Comparison of ENCODE assay signal across 16 mouse cellular contexts in the genomic region with DNA sequence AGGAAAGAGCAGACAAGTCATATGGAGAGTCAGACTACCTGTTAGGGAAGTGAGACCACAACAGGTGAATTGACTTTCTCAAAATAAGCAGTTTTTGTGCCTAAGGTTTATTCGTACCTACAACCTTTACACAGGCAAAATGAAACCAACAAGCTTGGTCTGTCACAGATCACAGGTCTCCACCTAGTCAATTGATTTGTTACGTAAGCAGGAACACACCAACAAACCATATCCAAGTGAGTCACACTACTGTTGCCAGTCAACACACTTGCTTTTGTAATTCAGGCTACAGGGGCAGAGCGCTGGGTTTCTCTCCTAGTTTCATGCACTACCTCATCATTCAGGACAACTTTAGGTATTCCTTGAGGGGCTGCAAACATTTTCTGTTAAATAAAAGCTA.
"Had no signal": no experiment of that assay in that cellular context is flagged by ENCODE, and none has a peak within 500 bp of the region (broad histone marks: within the 10 kb centered on the region; RNA-seq: fewer than 3 reads in every experiment).

No protein-coding gene starts in this region.

- H3K4me3 ChIP-seq: lung, embryonic 15.5 days; megakaryocyte, embryonic 14.5 days; midbrain, embryonic 13.5 days; midbrain, embryonic 15.5 days; neural tube, embryonic 12.5 days had no signal

- DNase-seq: lung, adult 2 months; lung, postnatal 14 days; lung, postnatal 36 days; retina, postnatal 1 day; right cerebral cortex, adult 18-20 months; right cerebral cortex, postnatal 25 days; thymus, adult 18-20 months; thymus, postnatal 14 days; thymus, postnatal 36 days had no signal

- H3K36me3 ChIP-seq: lung, embryonic 15.5 days; midbrain, embryonic 13.5 days; midbrain, embryonic 15.5 days; neural tube, embryonic 12.5 days had no signal

- H3K27me3 ChIP-seq: lung, embryonic 15.5 days; megakaryocyte, embryonic 14.5 days; midbrain, embryonic 13.5 days; midbrain, embryonic 15.5 days; neural tube, embryonic 12.5 days had no signal

- H3K9ac ChIP-seq: liver, embryonic 14.5 days; lung, embryonic 15.5 days; midbrain, embryonic 13.5 days; midbrain, embryonic 15.5 days; neural tube, embryonic 12.5 days had no signal

- H3K4me1 ChIP-seq: lung, embryonic 15.5 days; megakaryocyte, embryonic 14.5 days; midbrain, embryonic 13.5 days; midbrain, embryonic 15.5 days; neural tube, embryonic 12.5 days had no signal

- H3K27ac ChIP-seq: liver, embryonic 14.5 days; lung, embryonic 15.5 days; macrophage; midbrain, embryonic 13.5 days; midbrain, embryonic 15.5 days; neural tube, embryonic 12.5 days had no signal
